Mouse (Mus musculus) neutrophil, adult 65 days (primary cell): ENCODE results near the gene Defa31. TPM values are rescaled to one million over a fixed set of nuclear protein-coding genes. Genes with fewer than 3 reads are reported as not detected.

Experiments
- total RNA-seq: library from RNA; stranded (reverse); gene quantifications from 2 replicates; pipeline ENCODE4 v1.2.4, GENCODE M21; 2023

Gene Defa31
- total RNA-seq: not detected in 2 replicates

DNA sequence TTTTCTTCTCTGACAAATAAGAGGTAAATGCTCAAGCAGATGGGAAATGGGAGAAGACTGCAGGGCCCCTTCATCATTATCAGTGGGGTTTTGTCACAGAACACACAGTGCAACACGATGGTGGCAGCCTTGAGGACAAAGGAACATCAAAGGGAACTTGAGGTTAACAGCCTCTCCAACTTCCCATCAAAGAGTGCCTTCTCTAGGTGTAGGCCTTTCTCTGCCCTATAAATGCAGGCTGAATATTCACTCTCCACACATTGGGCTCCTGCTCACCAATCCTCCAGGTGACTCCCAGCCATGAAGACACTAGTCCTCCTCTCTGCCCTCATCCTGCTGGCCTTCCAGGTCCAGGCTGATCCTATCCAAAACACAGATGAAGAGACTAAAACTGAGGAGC is at the start of gene Defa31:
TSS of gene Defa31 (plus strand) at position 301 of the 400 bp plus-strand sequence.

DNA sequence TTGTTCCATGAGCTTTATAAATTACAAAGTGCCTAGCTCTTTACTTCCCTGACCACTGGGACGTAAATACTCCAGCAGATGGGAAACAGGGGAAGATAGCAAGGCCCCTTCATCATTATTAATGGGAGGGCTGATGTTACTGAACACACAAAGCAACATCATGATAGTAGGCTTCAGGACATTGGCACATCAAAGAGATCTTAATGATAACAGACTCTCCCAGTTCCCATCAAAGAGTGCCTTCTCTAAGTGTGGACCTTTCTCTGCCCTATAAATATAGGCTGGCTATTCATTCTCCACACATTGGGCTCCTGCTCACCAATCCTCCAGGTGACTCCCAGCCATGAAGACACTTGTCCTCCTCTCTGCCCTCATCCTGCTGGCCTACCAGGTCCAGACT is 29.4 kb upstream of the Defa31 start, which contains the start of gene Defa22:
TSS of gene Defa22 (plus strand) at position 301 of the 400 bp plus-strand sequence.

DNA sequence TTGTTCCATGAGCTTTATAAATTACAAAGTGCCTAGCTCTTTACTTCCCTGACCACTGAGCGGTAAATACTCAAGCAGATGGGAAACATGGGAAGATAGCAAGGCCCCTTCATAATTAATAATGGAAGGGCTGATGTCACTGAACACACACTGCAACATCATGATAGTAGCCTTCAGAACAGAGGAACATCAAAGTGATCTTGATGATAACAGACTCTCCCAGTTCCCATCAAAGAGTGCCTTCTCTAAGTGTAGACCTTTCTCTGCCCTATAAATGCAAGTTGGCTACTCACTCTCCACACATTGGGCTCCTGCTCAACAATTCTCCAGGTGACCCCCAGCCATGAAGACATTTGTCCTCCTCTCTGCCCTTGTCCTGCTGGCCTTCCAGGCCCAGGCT is 9.8 kb downstream of the Defa31 start, which contains the start of gene Gm15293:
TSS of gene Gm15293 (plus strand) at position 301 of the 400 bp plus-strand sequence.

Other genes with a start within 250 kb of the Defa31 start
- not detected in 2 replicates for gene AY761185, start 246.9 kb upstream of the Defa31 start, total RNA-seq
- not detected in 2 replicates for gene Defa21, start 166.1 kb upstream of the Defa31 start, total RNA-seq
- gene Defa23, start 136.6 kb upstream of the Defa31 start, total RNA-seq: not detected in 2 replicates
- not detected in 2 replicates for gene Defa35, start 126.6 kb upstream of the Defa31 start, total RNA-seq
- not detected in 2 replicates for gene Defa25, start 107.2 kb upstream of the Defa31 start, total RNA-seq
- not detected in 2 replicates for gene Gm14851, start 95.6 kb upstream of the Defa31 start, total RNA-seq
- gene Defa30, start 57.0 kb upstream of the Defa31 start, total RNA-seq: not detected in 2 replicates
- not detected in 2 replicates for gene Defa22, start 29.3 kb upstream of the Defa31 start, total RNA-seq
- not detected in 2 replicates for gene Gm15293, start 9.9 kb downstream of the Defa31 start, total RNA-seq
- gene Gm15292, start 58.1 kb downstream of the Defa31 start, total RNA-seq: not detected in 2 replicates
- gene Defa27, start 123.9 kb downstream of the Defa31 start, total RNA-seq: not detected in 2 replicates
- not detected in 2 replicates for gene Defa29, start 135.4 kb downstream of the Defa31 start, total RNA-seq
- not detected in 2 replicates for gene Defa2, start 186.9 kb downstream of the Defa31 start, total RNA-seq
- gene Defa33, start 200.2 kb downstream of the Defa31 start, total RNA-seq: not detected in 2 replicates
- gene Defa36, start 235.8 kb downstream of the Defa31 start, total RNA-seq: not detected in 2 replicates